8 mouse cellular contexts compared by ENCODE assay signal in the genomic region with DNA sequence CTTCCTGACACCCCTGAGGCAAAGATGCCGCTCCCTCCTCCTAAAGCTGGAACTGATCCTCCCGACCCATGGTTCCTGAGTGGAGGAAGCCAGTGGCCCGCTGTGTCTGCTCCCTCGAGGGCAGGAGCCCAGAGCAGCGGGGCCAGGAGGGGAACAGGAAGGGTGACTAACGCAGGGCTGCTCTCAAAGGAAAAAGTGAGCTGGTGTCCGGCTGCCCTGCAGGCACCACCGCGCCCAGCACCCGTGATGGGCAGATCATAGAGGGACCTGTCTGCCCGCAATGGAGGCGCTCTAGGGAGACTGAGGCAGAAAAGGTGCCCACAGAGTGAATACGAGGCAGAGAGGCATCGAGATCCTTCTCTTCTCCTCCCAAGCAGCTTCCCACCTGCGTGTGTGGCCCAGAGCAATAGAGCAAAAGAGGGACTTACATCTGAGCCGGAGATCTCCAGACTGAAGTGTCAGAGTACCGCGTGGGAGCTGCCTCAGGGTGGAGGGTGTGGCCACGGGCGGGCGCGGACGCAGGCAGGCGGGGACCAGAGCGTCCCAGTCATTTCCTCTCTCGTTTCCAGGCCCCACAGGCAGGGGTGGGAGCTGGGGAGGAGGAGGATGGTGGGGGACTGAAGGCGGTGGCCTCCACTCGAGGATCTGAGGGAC. TPM values are rescaled to one million over a fixed set of nuclear protein-coding genes. Genes with fewer than 3 reads are reported as not detected.
A peak's percentile ranks its signal among the peaks of the same experiment; 100 is the strongest.
DNase-seq lines count a peak whose midpoint lies in the region; ATAC-seq and TF ChIP-seq lines count a peak whose summit lies in the region.

No protein-coding gene starts in this region.

- 3% methylated on average over 28 of the region's 28 CpGs for WGBS in heart, embryonic 12.5 days
- under 1% methylated on average over 28 of the region's 28 CpGs for WGBS in kidney, embryonic 15.5 days

- no peaks in the 10 kb centered on the region for H3K36me3 ChIP-seq in ES-Bruce4 (ENCODE audit: control insufficient read depth, insufficient read depth, low read length, poor library complexity, severe bottlenecking)
- H3K36me3 ChIP-seq in heart, embryonic 12.5 days = no peaks in the 10 kb centered on the region; the same call in 1 of the 2 replicates
- H3K36me3 ChIP-seq in kidney, embryonic 15.5 days = no peaks in the 10 kb centered on the region

- H3K27me3 ChIP-seq in ES-Bruce4 (ENCODE audit: control insufficient read depth, insufficient read depth, low read length, poor library complexity, severe bottlenecking) = 0 out of 2 replicates have a peak, but pooled peaks cover 3% of the 10 kb centered on the region
- peaks cover 62% of the 10 kb centered on the region for H3K27me3 ChIP-seq in heart, embryonic 12.5 days (replicated peaks)
- peaks cover 51% of the 10 kb centered on the region for H3K27me3 ChIP-seq in kidney, embryonic 15.5 days

- peak overlapping the region; percentile 20 for H3K4me3 ChIP-seq in ES-Bruce4 (ENCODE audit: low read depth, low read length)
- peak overlapping the region; percentile 42 for H3K4me3 ChIP-seq in heart, embryonic 12.5 days
- H3K4me3 ChIP-seq in kidney, embryonic 15.5 days (replicated peaks) = peak overlapping the region; percentile 38

- no peak for TF ChIP-seq CTCF in ES-Bruce4 (IDR thresholded peaks at IDR 0.05; ENCODE audit: low read depth, low read length)

- TF ChIP-seq EP300 in ES-Bruce4 (IDR thresholded peaks at IDR 0.05; ENCODE audit: insufficient read depth, low read depth, low read length) = no peak

- no peaks in the 10 kb centered on the region for H3K4me1 ChIP-seq in ES-Bruce4 (ENCODE audit: control insufficient read depth, insufficient read depth, low read length)
- peaks cover 5% of the 10 kb centered on the region; the same call in 1 of the 2 replicates for H3K4me1 ChIP-seq in heart, embryonic 12.5 days (replicated peaks)
- peaks cover 18% of the 10 kb centered on the region for H3K4me1 ChIP-seq in kidney, embryonic 15.5 days

- H3K9me3 ChIP-seq in ES-Bruce4 (replicated peaks; ENCODE audit: control insufficient read depth, insufficient read depth, low read length, poor library complexity, severe bottlenecking) = no peaks in the 10 kb centered on the region
- no peaks in the 10 kb centered on the region; the same call in 1 of the 2 replicates for H3K9me3 ChIP-seq in heart, embryonic 12.5 days (replicated peaks)
- H3K9me3 ChIP-seq in kidney, embryonic 15.5 days (replicated peaks) = no peaks in the 10 kb centered on the region

- H3K4me2 ChIP-seq in heart, embryonic 12.5 days = peak overlapping the region; percentile 61
- H3K4me2 ChIP-seq in kidney, embryonic 15.5 days = peak overlapping the region; percentile 63

- no peak for TF ChIP-seq POLR2A in ES-Bruce4 (IDR thresholded peaks at IDR 0.05; ENCODE audit: insufficient read depth, low read length)

- peak; percentile 79 for ATAC-seq in common myeloid progenitor, adult 5-6 weeks (replicated peaks; ENCODE audit: low read depth, poor library complexity, severe bottlenecking)
- ATAC-seq in heart, embryonic 12.5 days (ENCODE audit: insufficient number of reproducible peaks, low FRiP score) = peak; percentile 60
- peak; percentile 72 for ATAC-seq in kidney, embryonic 15.5 days (replicated peaks; ENCODE audit: low FRiP score)

- no peak overlapping the region for H3K27ac ChIP-seq in ES-Bruce4 (ENCODE audit: insufficient read depth, low read length)
- peak overlapping the region; percentile 23; the same call in 1 of the 2 replicates for H3K27ac ChIP-seq in heart, embryonic 12.5 days (ENCODE audit: poor library complexity, severe bottlenecking)
- 0 out of 2 replicates have a peak overlapping the region, but pooled peaks have one; percentile 18 for H3K27ac ChIP-seq in kidney, embryonic 15.5 days

- peak; percentile 81 for DNase-seq in lung, postnatal 4 days
- peak; percentile 24 to 33 for DNase-seq in spleen, postnatal 14 days (ENCODE audit: low spot score in 2 of 2)
- no peak for DNase-seq in right cerebral cortex, postnatal 25 days
- DNase-seq in layer of hippocampus, adult 18-20 months (ENCODE audit: low spot score in 2 of 2) = no peak

- no peak overlapping the region for H3K9ac ChIP-seq in ES-Bruce4 (ENCODE audit: low read depth, poor library complexity, severe bottlenecking)
- peak overlapping the region; percentile 50 for H3K9ac ChIP-seq in heart, embryonic 12.5 days
- H3K9ac ChIP-seq in kidney, embryonic 15.5 days = peak overlapping the region; percentile 35

RNA-seq across cellular contexts. Expression of a gene that starts 0.5 kb away (rescaled TPM):
- polyA plus RNA-seq in ES-Bruce4 (2011; ENCODE audit: insufficient read depth, insufficient read length, low read depth, missing spikeins) = 4.9 and 6.0 TPM in 2 replicates
- 216 and 242 TPM in 2 replicates for total RNA-seq in common myeloid progenitor, adult 5-6 weeks (2017)
- polyA plus RNA-seq in heart, embryonic 12.5 days (2016; fragmentation: Nextera tagmentation; extraction: Ambion mirVana) = 34.8 and 37.3 TPM in 2 replicates
- polyA plus RNA-seq in kidney, embryonic 15.5 days (2015; fragmentation: Nextera tagmentation; extraction: Ambion mirVana) = 30.6 and 35.0 TPM in 2 replicates
- 10 to 100 TPM; 16.8 to 21.5 TPM for total RNA-seq in layer of hippocampus, adult 18-20 months (2021)

RNA-seq across cellular contexts. Expression of a gene that starts 9.5 kb away (rescaled TPM):
- not detected in 2 replicates for polyA plus RNA-seq in ES-Bruce4 (2011; ENCODE audit: insufficient read depth, insufficient read length, low read depth, missing spikeins)
- total RNA-seq in common myeloid progenitor, adult 5-6 weeks (2017) = not detected in 2 replicates
- 1.4 and 1.7 TPM in 2 replicates for polyA plus RNA-seq in heart, embryonic 12.5 days (2016; fragmentation: Nextera tagmentation; extraction: Ambion mirVana)
- 8.2 and 11.2 TPM in 2 replicates for polyA plus RNA-seq in kidney, embryonic 15.5 days (2015; fragmentation: Nextera tagmentation; extraction: Ambion mirVana)
- total RNA-seq in layer of hippocampus, adult 18-20 months (2021) = 100 to 1,000 TPM in 1 of 2 experiments, 10 to 100 TPM in 1; 87.4 to 103 TPM

RNA-seq across cellular contexts. Expression of a gene that starts 15.2 kb away (rescaled TPM):
- polyA plus RNA-seq in ES-Bruce4 (2011; ENCODE audit: insufficient read depth, insufficient read length, low read depth, missing spikeins) = 2.1 TPM in 2 replicates
- total RNA-seq in common myeloid progenitor, adult 5-6 weeks (2017) = 2.7 and 4.2 TPM in 2 replicates
- polyA plus RNA-seq in heart, embryonic 12.5 days (2016; fragmentation: Nextera tagmentation; extraction: Ambion mirVana) = 927 and 934 TPM in 2 replicates
- polyA plus RNA-seq in kidney, embryonic 15.5 days (2015; fragmentation: Nextera tagmentation; extraction: Ambion mirVana) = 50.8 and 57.9 TPM in 2 replicates
- 100 to 1,000 TPM; 113 to 114 TPM for total RNA-seq in layer of hippocampus, adult 18-20 months (2021)

RNA-seq across cellular contexts. Expression of a gene that starts 17.4 kb away (rescaled TPM):
- polyA plus RNA-seq in ES-Bruce4 (2011; ENCODE audit: insufficient read depth, insufficient read length, low read depth, missing spikeins) = 0.88 TPM in 1 of 2 replicates, not detected in the other
- not detected in 2 replicates for total RNA-seq in common myeloid progenitor, adult 5-6 weeks (2017)
- 0.14 TPM in 1 of 2 replicates, not detected in the other for polyA plus RNA-seq in heart, embryonic 12.5 days (2016; fragmentation: Nextera tagmentation; extraction: Ambion mirVana)
- polyA plus RNA-seq in kidney, embryonic 15.5 days (2015; fragmentation: Nextera tagmentation; extraction: Ambion mirVana) = 0.34 and 0.44 TPM in 2 replicates
- total RNA-seq in layer of hippocampus, adult 18-20 months (2021) = 10 to 100 TPM; 37.9 to 40.4 TPM

RNA-seq across cellular contexts. Expression of a gene that starts 34.7 kb away (rescaled TPM):
- 1.9 TPM in 1 of 2 replicates, not detected in the other for polyA plus RNA-seq in ES-Bruce4 (2011; ENCODE audit: insufficient read depth, insufficient read length, low read depth, missing spikeins)
- total RNA-seq in common myeloid progenitor, adult 5-6 weeks (2017) = not detected in 2 replicates
- 0.15 and 0.23 TPM in 2 replicates for polyA plus RNA-seq in heart, embryonic 12.5 days (2016; fragmentation: Nextera tagmentation; extraction: Ambion mirVana)
- 14.3 and 14.8 TPM in 2 replicates for polyA plus RNA-seq in kidney, embryonic 15.5 days (2015; fragmentation: Nextera tagmentation; extraction: Ambion mirVana)
- under 1 TPM; 0.58 to 0.92 TPM for total RNA-seq in layer of hippocampus, adult 18-20 months (2021)

Comparison
In these comparisons a context has a peak if more than half of its experiments do, and no peak if none do; other contexts are left out.
1. DNase-seq: peak in lung, postnatal 4 days (2 of 2) and spleen, postnatal 14 days (2 of 2); none in right cerebral cortex, postnatal 25 days (single experiment) and layer of hippocampus, adult 18-20 months (0 of 2).
2. RNA of a gene that starts 15.2 kb away (polyA plus RNA-seq): 927 to 934 TPM in heart, embryonic 12.5 days and 50.8 to 57.9 TPM in kidney, embryonic 15.5 days; 2.1 TPM in ES-Bruce4; every median in the first group is over 10 times any median in the second.
3. Peak in every context shown above with its lines, with median percentiles within 50 percentile points of each other: H3K4me3 ChIP-seq and ATAC-seq.